Comparison of ENCODE assay signal across 13 mouse cellular contexts in the genomic region with DNA sequence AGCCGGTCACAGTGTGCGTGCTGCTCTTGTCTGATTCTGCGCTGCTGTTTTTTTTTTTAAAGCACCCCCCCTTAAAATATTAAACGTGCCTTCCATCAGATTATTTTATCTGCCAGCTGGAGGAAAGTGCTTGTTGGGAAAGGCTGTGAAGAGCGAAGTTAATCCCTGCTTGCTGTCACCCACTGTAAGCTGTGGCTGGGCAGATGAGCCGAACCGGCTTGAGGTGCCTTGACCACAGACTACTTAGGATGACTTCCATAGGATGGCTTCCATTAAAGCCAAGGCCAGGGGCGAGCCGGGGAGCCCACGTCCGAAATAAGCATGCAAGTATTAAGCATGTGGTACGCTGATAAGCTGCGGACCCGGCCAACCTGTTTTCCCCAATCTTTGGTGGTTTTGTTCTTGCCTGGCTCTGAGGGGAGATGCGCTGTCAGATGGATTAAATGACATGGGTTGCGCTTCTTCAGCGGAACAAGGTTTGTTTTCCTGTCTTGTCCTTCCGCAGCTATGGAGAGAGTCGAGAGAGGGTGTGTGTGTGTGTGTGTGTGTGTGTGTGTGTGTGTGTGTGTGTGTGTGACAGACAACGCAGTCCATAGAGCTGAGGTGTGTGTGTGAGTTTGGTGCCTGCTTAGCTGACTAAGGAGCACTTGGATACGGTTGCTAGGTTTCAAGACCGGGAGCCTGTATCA.
DNase-seq lines count a peak whose midpoint lies in the region; ATAC-seq lines count a peak whose summit lies in the region.
"Had no signal": no experiment of that assay in that cellular context is flagged by ENCODE, and none has a peak within 500 bp of the region (broad histone marks: within the 10 kb centered on the region; RNA-seq: fewer than 3 reads in every experiment).

No protein-coding gene starts in this region.

- 76% methylated on average over 22 of the region's 22 CpGs for WGBS in forebrain, embryonic 13.5 days
- WGBS in forebrain, embryonic 10.5 days, result 82% methylated on average over 22 of the region's 22 CpGs
- WGBS in kidney, embryonic 15.5 days, result 79% methylated on average over 22 of the region's 22 CpGs

- peak; percentile 89 for ATAC-seq in forebrain, embryonic 13.5 days
- no peak for ATAC-seq in kidney, embryonic 15.5 days (replicated peaks; ENCODE audit: low FRiP score)
- ATAC-seq: Patski had no signal

- no peak overlapping the region for H3K9ac ChIP-seq in forebrain, embryonic 13.5 days
- no peak overlapping the region for H3K9ac ChIP-seq in kidney, embryonic 15.5 days
- H3K9ac ChIP-seq: liver, embryonic 13.5 days had no signal

- no peaks in the 10 kb centered on the region for H3K27me3 ChIP-seq in forebrain, embryonic 13.5 days
- H3K27me3 ChIP-seq in forebrain, embryonic 10.5 days (ENCODE audit: poor library complexity, severe bottlenecking), result no peaks in the 10 kb centered on the region
- H3K27me3 ChIP-seq in kidney, embryonic 15.5 days, result no peaks in the 10 kb centered on the region
- H3K27me3 ChIP-seq: liver, embryonic 13.5 days; Patski had no signal

- no peaks in the 10 kb centered on the region for H3K9me3 ChIP-seq in forebrain, embryonic 13.5 days (replicated peaks)
- no peaks in the 10 kb centered on the region for H3K9me3 ChIP-seq in forebrain, embryonic 10.5 days
- H3K9me3 ChIP-seq in kidney, embryonic 15.5 days (replicated peaks), result no peaks in the 10 kb centered on the region
- H3K9me3 ChIP-seq: liver, embryonic 13.5 days had no signal

- no peak for DNase-seq in forebrain, embryonic 10.5 days (ENCODE audit: extremely low spot score, low spot score)
- peak; percentile 44 to 57 for DNase-seq in frontal cortex, adult 2 months (ENCODE audit: extremely low spot score in 1 of 2, low spot score in 1 of 2)
- peak; percentile 28 to 34 for DNase-seq in layer of hippocampus, postnatal 36 days
- peak; percentile 48 for DNase-seq in right cerebral cortex, adult 18-20 months
- no peak for DNase-seq in yolk sac, embryonic 10.5 days (ENCODE audit: low spot score)
- DNase-seq in heart, postnatal 25 days (ENCODE audit: low spot score), result no peak
- DNase-seq: adrenal gland, postnatal 36 days; embryo, embryonic 11 days; kidney, postnatal 14 days; liver, embryonic 13.5 days had no signal

- H3K4me3 ChIP-seq in forebrain, embryonic 13.5 days, result no peak overlapping the region
- H3K4me3 ChIP-seq in forebrain, embryonic 10.5 days, result no peak overlapping the region
- H3K4me3 ChIP-seq in kidney, embryonic 15.5 days (replicated peaks), result no peak overlapping the region
- H3K4me3 ChIP-seq: liver, embryonic 13.5 days had no signal

- peak overlapping the region; percentile 68 for H3K27ac ChIP-seq in forebrain, embryonic 13.5 days
- H3K27ac ChIP-seq in forebrain, embryonic 10.5 days, result no peak overlapping the region
- H3K27ac ChIP-seq in kidney, embryonic 15.5 days, result no peak overlapping the region
- H3K27ac ChIP-seq: liver, embryonic 13.5 days had no signal

- peak overlapping the region; percentile 21 for H3K4me2 ChIP-seq in forebrain, embryonic 13.5 days
- no peak overlapping the region for H3K4me2 ChIP-seq in kidney, embryonic 15.5 days
- H3K4me2 ChIP-seq: liver, embryonic 13.5 days had no signal

- H3K36me3 ChIP-seq in forebrain, embryonic 13.5 days (ENCODE audit: poor library complexity, severe bottlenecking), result no peaks in the 10 kb centered on the region
- H3K36me3 ChIP-seq in forebrain, embryonic 10.5 days (replicated peaks), result no peaks in the 10 kb centered on the region
- H3K36me3 ChIP-seq in kidney, embryonic 15.5 days, result no peaks in the 10 kb centered on the region
- H3K36me3 ChIP-seq: liver, embryonic 13.5 days had no signal

- H3K4me1 ChIP-seq in forebrain, embryonic 13.5 days, result peaks cover 4% of the 10 kb centered on the region; the same call in 1 of the 2 replicates
- peaks cover 6% of the 10 kb centered on the region for H3K4me1 ChIP-seq in forebrain, embryonic 10.5 days
- H3K4me1 ChIP-seq in kidney, embryonic 15.5 days, result no peaks in the 10 kb centered on the region
- H3K4me1 ChIP-seq: liver, embryonic 13.5 days had no signal

- intact Hi-C loops in heart, postnatal 25 days (cut with DNase I), result no loop called here

Comparison
In these comparisons a context has a peak if more than half of its experiments do, and no peak if none do; other contexts are left out.
1. DNase-seq: peak in frontal cortex, adult 2 months (2 of 2), layer of hippocampus, postnatal 36 days (2 of 2) and right cerebral cortex, adult 18-20 months (single experiment); none in forebrain, embryonic 10.5 days (single experiment), yolk sac, embryonic 10.5 days (single experiment) and heart, postnatal 25 days (single experiment).